Mouse (Mus musculus): ENCODE measurements around the gene Rnf144b.

- TF ChIP-seq CTCF (IDR thresholded peaks at IDR 0.05; ENCODE audit: control insufficient read depth, insufficient read depth, low read length) (no peak), POLR2A (IDR thresholded peaks at IDR 0.05; ENCODE audit: borderline replicate concordance, control insufficient read depth, low read depth, low read length) (no peak)
These were observed 139.5 kb downstream of the Rnf144b start for GRCm38 (mm10) chr13:47261961-47262360.

Measured in bone marrow, adult 2 months (tissue).